Mouse (Mus musculus): Measurements from ENCODE around the gene Krt8. TPM values are rescaled to one million over a fixed set of nuclear protein-coding genes. Genes with fewer than 3 reads are reported as not detected.
"Not testable (repeated sequence)": the region's sequence is repeated elsewhere in the genome, so short reads cannot be mapped to it uniquely, and the experiment has no call there.

Gene Krt8
- total RNA-seq, 1 experiment from 2014 or later = 0.36 TPM

DNA sequence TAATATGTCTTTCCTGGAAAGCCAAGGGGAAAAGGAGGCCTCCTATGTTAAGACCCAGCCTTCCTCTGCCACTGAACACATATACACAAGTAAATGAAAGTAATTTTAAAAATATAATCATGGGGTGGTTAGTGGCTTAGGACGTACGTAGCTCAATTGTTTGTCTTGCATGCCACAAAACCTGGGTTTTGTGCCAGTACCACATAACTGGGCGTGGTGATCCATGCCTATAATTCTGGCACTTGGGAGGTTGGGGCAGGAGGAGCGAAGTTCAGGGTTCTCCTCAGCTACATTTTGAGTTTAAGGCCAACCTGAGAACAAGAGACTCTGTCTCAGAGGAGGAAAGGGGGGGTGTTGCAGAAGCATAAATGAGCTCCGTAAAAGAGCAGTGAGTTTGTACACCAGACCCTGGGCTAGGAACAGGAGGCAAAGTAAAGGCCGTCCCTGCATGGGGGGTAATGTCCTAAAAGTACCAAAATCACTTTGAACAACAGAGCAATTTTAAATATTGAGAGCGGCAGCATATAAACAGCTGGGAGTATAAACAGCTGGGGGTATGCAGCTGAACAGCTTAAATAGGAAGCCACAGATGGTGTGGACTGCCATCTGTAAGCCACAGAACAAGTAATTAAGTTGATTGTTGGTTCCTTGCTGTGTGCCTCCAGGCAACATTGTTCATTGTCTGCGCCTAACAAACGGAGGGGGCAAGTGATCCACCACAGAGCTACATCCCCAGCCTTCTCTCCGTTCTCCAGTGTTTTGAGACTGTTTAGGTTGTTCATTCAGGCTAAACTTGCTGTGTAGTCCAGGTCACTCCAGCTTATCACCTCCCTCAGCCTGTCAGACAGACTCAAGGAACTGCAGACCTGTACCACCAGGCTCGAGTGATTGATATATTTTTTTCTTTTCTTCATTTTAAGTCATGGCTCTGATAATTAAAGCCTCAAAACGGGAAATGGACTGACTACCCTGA, 3.1 kb upstream of the Krt8 start:
- no peak for DNase-seq

DNA sequence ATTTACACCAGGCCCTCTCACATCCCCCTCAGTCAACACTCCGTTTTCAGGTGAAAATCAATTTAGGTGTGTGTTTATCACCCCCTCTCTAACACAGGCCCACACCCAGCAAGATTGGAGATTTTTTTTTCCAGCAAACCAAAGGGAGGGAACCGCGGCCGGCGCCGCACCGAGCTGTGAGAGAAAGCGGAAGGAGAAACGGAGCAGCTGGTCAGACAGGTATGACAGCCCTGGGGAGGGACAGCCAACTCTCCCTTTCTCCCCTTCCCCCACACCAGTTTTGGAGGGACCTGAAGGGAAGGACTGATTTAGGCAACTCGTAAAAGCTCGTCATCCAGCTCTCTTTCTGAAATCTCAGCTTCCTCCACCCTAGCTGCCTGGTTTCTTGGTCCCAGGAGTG, 2.0 kb upstream of the Krt8 start:
- DNase-seq = no peak

GRCm38 (mm10) chr15:102005290-102005689, 1.0 kb upstream of the Krt8 start:
- peak; percentile 47 for DNase-seq

DNA sequence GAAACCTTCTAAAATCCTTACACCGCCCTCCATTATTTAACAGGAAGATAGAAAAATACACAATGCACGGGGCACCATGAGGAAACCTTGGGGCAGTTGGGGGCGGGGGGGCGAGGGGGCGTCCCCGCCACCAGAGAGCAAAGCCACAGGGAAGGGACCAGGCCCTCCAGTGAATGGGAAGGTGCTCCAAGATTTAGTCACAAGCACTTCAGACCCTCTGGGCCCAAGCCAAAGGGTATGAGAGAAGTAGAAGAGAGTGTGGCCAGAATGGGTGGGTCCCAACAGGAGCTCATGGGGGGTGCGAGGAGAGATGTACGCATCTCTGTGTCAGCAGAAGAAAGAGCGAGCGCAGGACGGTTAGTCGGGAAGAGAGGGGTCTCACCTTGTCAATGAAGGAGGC, 766 bp downstream of the Krt8 start:
- DNase-seq = no peak

GRCm38 (mm10) chr15:102002646-102003488, 1.4 kb downstream of the Krt8 start:
- peak; percentile 72 for DNase-seq

- DNase-seq = no peak
Observed at GRCm38 (mm10) chr15:101999676-102000335, 4.5 kb downstream of the Krt8 start.

DNA sequence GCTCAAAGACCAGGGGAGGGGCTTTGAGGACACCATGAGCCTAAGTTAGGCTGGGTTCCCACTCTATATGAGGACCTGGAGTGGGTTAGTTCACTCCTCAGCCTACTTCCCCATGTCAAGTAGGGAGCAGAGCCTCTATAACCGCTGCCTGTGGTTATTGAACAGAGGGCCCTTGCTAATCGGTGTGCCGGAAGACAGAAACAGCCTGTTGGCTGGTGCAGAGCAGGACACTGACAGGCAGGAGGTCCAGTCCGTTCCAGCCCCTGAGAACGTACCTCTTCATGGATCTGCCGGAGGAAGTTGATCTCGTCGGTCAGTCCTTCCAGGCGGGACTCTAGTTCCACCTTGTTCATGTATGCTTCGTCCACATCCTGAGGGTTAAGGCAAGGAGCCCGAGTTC, 5.1 kb downstream of the Krt8 start:
- DNase-seq = no peak

DNA sequence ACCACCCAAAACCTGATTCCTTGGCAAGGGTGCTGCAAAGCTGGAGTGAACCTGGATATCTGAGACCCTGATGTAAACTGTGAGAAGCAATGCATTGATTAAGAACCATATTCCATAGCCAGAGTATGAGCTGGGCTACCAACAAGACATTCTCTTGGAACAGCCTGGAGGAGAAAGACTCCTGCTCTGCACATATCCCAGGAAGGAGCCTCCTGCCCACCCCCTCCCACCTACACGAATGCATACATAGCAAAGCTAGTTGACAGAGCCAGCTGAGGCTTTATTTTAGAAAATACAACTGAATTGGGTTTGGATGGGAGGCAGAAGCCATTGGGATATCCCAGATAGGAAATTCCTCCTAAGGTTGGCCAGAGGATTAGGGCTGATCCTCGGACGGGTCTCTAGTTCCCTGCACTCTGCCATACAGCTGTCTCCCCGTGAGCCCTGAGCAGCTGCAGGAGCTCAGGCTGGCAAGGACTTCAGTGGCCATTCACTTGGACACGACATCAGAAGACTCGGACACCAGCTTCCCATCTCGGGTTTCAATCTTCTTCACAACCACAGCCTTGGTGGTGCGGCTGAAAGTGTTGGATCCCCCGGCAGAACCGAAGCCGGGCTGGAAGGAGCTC, 7.7 kb downstream of the Krt8 start:
- DNase-seq = not testable (repeated sequence)

DNA sequence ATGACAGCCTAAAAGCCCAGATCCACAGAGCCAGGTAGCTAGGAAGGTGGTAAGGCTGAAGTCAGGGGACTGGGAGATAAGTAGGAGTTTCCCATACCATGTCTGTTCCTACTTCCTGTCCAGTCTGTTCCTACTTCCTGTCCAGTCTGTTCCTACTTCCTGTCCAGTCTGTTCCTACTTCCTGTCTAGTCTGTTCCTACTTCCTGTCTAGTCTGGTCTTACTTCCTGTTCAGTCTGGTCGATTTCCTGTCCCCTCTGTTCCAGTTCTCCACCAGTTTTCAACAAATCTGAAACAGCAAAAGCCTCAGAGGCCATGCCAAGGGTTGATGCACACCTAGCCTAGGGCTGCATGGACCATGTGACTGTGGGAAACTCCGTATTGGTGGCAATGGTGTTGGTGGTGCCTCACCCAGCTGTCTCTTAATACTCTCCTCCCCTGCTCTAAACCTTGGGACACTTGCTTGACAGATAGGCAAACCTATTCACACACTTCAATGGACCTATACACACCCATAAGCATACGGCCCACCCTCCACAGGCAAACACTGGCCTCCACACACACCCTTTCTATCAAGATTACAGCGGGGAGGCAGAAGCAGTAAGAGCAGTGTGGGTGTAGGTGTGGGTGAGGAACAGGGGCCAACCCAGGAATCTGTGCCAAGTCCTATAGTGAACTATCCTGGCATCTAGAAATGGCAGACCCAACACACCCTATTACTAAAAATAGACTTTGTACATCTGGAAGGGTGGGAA, 8.6 kb downstream of the Krt8 start:
- DNase-seq = no peak

DNA sequence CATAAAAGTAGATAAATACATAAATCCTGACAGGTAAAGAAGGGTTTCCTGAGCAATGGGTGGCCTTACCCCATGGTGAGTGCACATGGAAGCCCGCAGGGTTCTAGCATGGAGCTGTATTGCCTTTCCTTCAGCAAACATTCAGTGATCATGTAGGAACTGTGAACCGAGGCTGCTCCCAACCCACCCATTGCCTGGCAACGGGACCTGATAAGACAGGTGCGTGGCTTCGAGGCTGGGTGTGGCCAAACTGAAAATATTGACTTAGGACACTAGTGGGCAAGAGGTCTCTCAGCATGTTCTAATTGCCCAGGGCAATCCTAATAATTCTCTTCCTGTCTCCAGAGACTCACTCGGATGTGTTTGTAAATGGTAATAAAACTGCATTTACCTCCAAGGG, 9.9 kb downstream of the Krt8 start:
- DNase-seq = no peak

- DNase-seq = no peak
Observed at GRCm38 (mm10) chr15:101990946-101991345, 13.3 kb downstream of the Krt8 start.

DNA sequence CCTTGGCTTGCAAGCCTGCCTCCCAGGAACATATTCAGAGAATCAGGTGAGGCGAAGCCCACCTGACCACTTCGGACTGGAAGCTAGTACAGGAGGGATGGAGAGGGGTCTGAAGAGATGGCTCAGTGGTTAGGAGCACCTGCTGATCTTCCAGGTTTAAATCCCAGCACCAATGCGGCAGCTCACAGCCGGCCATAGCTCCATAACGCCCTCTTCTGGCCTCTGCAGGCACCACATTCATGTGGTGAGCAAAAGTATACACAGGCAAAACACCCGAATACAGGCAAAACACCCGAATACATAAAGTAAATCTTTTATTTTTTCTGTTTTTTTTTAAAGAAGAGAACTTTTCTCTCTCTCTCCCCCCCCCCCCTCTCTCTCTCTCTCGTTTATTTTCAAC, 15.6 kb downstream of the Krt8 start:
- DNase-seq = no peak

DNA sequence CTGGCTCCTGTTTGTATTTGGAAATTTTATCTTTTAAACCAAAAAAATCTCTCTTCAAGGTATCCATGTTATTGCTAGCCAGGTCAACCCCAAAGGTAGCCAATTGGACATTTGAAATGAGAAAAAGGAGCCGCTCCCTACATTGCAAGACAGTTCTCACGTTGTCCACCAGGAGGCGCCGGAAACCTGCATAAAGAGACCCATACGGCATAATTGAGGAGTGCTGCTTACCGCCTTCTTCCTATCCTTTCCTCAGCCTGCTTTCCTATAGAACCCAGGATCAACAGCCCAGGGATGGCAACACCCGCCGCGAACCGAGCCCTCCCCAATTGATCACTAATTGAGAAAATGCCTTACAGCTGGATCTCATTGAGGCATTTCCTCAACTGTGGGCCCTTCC, 16.2 kb downstream of the Krt8 start:
- peak; percentile 80 for DNase-seq

DNA sequence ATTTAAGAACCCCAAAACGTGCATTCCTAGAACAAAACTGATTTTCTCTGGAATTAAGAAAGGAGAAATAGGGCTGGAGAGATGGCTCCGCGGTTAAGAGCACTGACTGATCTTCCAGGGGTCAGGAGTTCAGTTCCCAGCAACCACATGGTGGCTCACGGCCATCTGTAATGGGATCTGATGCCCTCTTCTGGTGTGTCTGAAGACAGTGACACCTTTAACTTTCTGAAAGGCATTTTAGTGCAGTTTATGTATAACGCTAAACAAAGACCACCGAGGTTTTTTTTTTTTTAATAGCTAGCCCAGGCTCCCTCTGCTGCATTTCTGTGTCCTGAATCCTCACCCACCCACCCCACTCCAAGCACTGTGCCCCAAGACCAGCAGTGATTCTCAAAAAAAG, 19.5 kb downstream of the Krt8 start:
- no peak for DNase-seq

- DNase-seq = peak; percentile 84
Observed at GRCm38 (mm10) chr15:101983949-101984601, 20.2 kb downstream of the Krt8 start.

- DNase-seq = no peak
Observed at GRCm38 (mm10) chr15:101983315-101983948, 20.9 kb downstream of the Krt8 start.

- no peak for DNase-seq
Observed at GRCm38 (mm10) chr15:101980849-101981248, 23.4 kb downstream of the Krt8 start.

DNA sequence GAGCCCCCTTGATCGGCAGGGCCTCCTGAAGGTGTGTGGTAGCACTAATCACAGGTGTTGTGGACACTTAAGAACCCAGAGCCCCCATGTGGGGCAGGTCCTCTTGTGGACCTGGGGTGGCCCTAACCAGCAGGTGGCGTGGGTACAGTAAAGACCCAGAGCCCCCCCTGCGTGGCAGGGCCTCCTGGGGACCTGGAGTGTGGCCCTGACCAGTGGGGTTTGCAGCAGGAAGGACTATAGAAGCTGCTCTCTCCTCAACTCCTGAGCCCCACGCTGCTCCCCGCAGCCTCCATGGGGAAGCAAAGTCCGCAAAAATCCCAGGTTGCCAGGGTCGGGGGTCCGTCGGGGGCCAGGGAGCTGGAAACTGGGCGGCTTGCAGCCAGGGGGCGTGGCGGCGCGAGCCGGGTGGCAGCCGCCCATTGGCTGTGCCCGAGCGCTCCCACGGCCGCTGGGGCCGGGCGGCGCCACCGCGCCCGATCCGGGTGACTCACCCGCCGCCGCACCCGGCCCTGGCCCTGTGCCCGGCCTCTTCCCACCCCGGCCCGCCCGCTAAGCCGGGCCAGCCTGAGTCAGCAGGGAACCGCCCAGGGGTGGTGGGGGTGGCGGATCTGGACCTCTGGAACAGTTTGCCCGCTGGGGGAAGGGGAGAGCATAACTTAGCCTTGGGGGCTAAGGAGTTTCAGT, 27.1 kb downstream of the Krt8 start:
- peak; percentile 97 for DNase-seq

DNA sequence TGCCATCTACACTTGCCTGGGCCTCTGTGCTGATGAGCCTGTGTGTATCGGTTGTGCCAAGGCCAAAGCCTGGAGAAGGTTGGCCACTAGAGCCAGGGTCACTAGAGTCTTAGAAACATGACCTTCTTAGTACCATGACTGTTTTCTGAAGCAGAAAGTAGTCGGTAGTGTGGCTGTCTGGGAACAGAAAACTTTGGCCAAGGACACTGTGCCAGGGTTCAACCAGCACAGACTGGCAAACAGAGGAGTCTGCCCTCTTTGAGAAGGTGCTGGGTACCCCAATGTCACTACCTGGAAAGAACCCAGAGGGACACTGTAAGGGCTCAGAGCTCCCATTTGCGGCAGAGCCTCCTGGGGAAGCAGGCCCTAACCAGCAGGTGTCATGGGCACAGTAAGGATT, 27.6 kb downstream of the Krt8 start:
- DNase-seq = no peak

DNA sequence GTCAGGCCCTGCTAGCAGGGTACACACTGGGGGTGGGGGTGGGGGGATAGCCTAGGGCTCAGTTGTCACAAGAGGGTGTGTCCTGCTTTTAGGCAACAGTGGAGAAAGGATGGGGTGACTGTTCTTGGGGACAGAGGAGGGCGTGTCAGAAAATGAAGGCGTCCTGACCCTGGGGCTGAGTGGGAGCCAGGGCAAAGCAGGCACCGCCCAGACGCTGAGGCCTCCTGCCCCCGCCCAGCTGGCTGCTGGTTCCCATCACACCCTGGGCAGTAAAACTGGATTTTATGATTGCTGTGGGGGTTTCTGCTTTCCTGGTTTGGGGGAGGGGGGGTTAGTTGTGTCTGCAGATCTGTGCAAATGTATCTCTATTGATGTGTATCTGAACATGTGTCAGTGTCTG, 28.3 kb downstream of the Krt8 start:
- peak; percentile 28 for DNase-seq

Measured in adrenal gland, postnatal 25 days (tissue).